Mouse (Mus musculus) forebrain, embryonic 12.5 days (tissue): ENCODE data around the gene Olfr1276. TPM values are rescaled to one million over a fixed set of nuclear protein-coding genes. Genes with fewer than 3 reads are reported as not detected.

Experiments used
- ATAC-seq: fragments of 200-750 bp; cut with Nextera tagmentation; 2 replicates; pipeline ENCODE4 v1.8.0; 2017; ENCODE audit warnings: moderate TSS enrichment; ENCODE audit not compliant: low FRiP score
- H3K27ac ChIP-seq: fragments of 300-500 bp; sonication (generic); 2 replicates; pipeline ENCODE4 v1.5.1; 2016; ENCODE audit warnings: mild to moderate bottlenecking
- H3K27me3 ChIP-seq: fragments of 300-500 bp; sonication (generic); 2 replicates; pipeline ENCODE4 v1.6.1; 2016; ENCODE audit warnings: mild to moderate bottlenecking
- H3K36me3 ChIP-seq: fragments of 300-500 bp; sonication (generic); replicated peaks from 2 replicates; pipeline ENCODE4 v1.6.1; 2016; ENCODE audit warnings: mild to moderate bottlenecking
- H3K4me1 ChIP-seq: fragments of 300-500 bp; sonication (generic); 2 replicates; pipeline ENCODE4 v1.6.1; 2016
- H3K4me2 ChIP-seq: fragments of 300-500 bp; sonication (generic); 2 replicates; pipeline ENCODE4 v1.6.1; 2016; ENCODE audit warnings: mild to moderate bottlenecking, moderate library complexity
- H3K4me3 ChIP-seq: fragments of 300-500 bp; sonication (generic); replicated peaks from 2 replicates; pipeline ENCODE4 v1.5.1; 2016; ENCODE audit warnings: mild to moderate bottlenecking
- H3K9ac ChIP-seq: fragments of 300-500 bp; sonication (generic); 2 replicates; pipeline ENCODE4 v1.6.1; 2016; ENCODE audit warnings: mild to moderate bottlenecking
- H3K9me3 ChIP-seq: fragments of 300-500 bp; sonication (generic); 2 replicates; pipeline ENCODE4 v1.6.1; 2016
- WGBS: fragments of 180-500 bp; shearing (Covaris S2); methylation state at CpG from one replicate; pipeline ENCODE4 v1.1.7; 2016; 5-methylcytosine and 5-hydroxymethylcytosine counted together
- polyA plus RNA-seq: library from polyadenylated mRNA; unstranded; fragments of >200 nt; fragmentation: Nextera tagmentation; extraction: Ambion mirVana; gene quantifications from 2 replicates; pipeline ENCODE4 v1.2.1, GENCODE M21; 2016

Olfr1276 gene
- polyA plus RNA-seq = not detected in 2 replicates

DNA sequence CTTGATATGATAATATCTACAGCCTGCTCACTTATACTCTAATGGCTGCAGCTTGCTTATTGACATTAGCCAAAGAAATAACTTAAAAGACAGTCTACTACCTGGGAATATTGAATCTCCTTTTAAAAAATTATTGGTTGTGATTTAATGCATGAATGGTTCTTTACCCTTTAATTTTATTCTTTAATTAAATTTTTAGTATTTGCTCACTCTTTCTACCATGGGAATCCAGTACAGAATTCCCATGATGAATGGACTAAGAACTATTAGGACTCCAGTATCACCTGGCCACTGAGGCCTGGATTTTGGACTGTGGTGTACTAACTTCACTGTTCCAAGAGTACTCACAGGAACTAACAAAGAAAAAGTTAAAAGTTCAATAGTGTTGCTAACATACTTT is at the start of gene Olfr1276:
Olfr1276 (plus strand) TSS at position 301 of the 400 bp plus-strand sequence.
- no peaks in the 10 kb centered on the region for H3K36me3 ChIP-seq
- no peak within 1 kb of the TSS for H3K4me3 ChIP-seq
- H3K27me3 ChIP-seq = no peaks in the 10 kb centered on the region
- no peaks in the 10 kb centered on the region for H3K9me3 ChIP-seq
- H3K9ac ChIP-seq = no peak within 1 kb of the TSS
- H3K4me2 ChIP-seq = no peak within 1 kb of the TSS
- no peak within 1 kb of the TSS for H3K27ac ChIP-seq
- no peak for ATAC-seq
- no peaks in the 10 kb centered on the region for H3K4me1 ChIP-seq

DNA sequence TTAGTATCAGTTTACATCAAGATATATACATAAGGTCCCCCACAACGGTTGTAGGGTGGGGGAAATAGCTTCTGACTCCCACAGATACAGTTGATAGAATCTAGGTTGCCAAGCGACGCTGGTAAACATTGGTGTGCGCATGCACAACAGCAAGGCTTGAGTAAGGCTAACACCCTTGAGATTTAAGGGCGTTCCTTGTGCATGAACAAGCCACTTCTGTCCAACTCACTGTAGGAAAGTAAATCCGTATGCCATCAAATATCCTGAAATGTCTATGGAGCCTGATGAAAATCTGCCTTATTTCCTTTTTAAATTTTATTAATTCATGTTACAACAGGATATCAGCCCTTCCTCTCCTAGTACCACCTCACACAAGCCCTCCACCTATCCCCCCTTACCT is 24.8 kb upstream of the Olfr1276 start, which contains the start of gene 4930430A15Rik:
4930430A15Rik (minus strand) TSS at position 101 of the 400 bp plus-strand sequence.
- Histone ChIP-seq H3K4me2 (no peak within 1 kb of the TSS), H3K4me1 (no peaks in the 10 kb centered on the region), H3K9ac (no peak within 1 kb of the TSS), H3K27me3 (no peaks in the 10 kb centered on the region), H3K9me3 (no peaks in the 10 kb centered on the region), H3K36me3 (no peaks in the 10 kb centered on the region), H3K4me3 (no peak within 1 kb of the TSS), H3K27ac (no peak within 1 kb of the TSS)
- 87% methylated on average over 6 of the region's 6 CpGs for WGBS
- no peak for ATAC-seq

DNA sequence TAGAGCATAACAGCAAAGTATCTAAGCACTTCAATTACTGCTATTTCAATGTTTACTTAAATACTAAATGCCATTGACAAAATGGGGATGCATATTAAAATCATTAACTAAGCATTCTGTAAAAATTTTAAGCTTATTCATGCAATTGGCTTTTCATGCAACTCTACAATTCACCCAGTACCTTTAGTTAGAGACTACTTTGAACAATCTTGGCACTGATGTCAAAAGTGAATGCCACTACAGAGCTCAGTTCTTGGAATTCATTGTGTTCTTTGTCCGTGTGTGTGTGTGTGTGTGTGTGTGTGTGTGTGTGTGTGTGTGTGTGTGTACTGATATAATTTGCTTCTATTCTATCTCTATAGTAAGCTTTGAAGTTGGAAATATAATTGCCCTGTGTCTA is 19.1 kb upstream of the Olfr1276 start, which contains the start of gene Olfr1275:
Olfr1275 (minus strand) TSS at position 101 of the 400 bp plus-strand sequence.
- no peak for ATAC-seq
- WGBS = 63% methylated on average over 1 of the region's 1 CpGs
- Histone ChIP-seq H3K4me1 (no peaks in the 10 kb centered on the region), H3K27ac (no peak within 1 kb of the TSS), H3K4me2 (no peak within 1 kb of the TSS), H3K9me3 (no peaks in the 10 kb centered on the region), H3K4me3 (no peak within 1 kb of the TSS), H3K9ac (no peak within 1 kb of the TSS), H3K27me3 (no peaks in the 10 kb centered on the region), H3K36me3 (no peaks in the 10 kb centered on the region)

DNA sequence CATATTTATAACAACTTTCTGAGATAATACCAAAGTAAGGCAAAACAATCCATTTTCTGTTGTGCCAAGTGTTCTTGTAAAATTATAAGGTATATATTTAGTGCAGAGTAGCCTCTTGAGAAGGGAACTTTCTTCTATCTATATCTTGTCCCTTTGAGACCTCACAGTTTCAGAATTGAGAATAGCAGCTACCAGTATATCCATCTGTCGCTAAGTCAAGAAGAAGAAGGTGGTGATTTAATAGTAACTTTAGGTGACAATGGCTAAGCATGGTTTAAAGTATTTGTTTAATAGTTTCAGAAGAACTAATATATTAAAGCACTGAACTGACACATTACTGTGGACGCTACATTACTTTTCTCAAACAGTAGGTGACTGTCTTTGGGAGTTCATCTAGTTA is 19.7 kb downstream of the Olfr1276 start, which contains the start of gene Olfr1277:
Olfr1277 (minus strand) TSS at position 101 of the 400 bp plus-strand sequence.
- no peak within 1 kb of the TSS for H3K9ac ChIP-seq
- H3K27ac ChIP-seq = no peak within 1 kb of the TSS
- no peaks in the 10 kb centered on the region for H3K27me3 ChIP-seq
- H3K4me3 ChIP-seq = no peak within 1 kb of the TSS
- no peaks in the 10 kb centered on the region for H3K4me1 ChIP-seq
- H3K9me3 ChIP-seq = no peaks in the 10 kb centered on the region
- WGBS = 80% methylated on average over 2 of the region's 2 CpGs
- no peak for ATAC-seq
- H3K36me3 ChIP-seq = no peaks in the 10 kb centered on the region
- no peak within 1 kb of the TSS for H3K4me2 ChIP-seq

DNA sequence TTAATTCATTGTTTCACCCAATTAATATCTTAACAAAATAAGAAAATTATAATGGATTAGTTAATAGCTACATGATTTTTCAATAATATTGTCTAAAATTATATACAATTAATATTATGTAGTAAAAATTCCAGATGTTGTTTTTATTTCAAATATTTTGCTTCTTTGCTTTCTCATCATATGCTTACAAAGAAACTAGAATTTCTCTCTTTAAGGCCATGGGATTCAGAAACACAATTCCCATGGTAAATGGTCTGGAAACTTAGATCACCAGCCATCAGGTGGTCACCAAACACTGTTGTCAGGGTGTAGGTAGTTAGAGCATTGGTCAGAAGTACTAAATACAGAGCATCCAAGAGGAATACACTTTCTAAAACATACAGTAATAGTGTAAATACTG is 35.5 kb downstream of the Olfr1276 start, which contains the start of gene Olfr1278:
Olfr1278 (plus strand) TSS at position 301 of the 400 bp plus-strand sequence.
- Histone ChIP-seq H3K4me1 (no peaks in the 10 kb centered on the region), H3K9ac (no peak within 1 kb of the TSS), H3K36me3 (no peaks in the 10 kb centered on the region), H3K9me3 (no peaks in the 10 kb centered on the region), H3K4me2 (no peak within 1 kb of the TSS), H3K4me3 (no peak within 1 kb of the TSS), H3K27me3 (no peaks in the 10 kb centered on the region), H3K27ac (no peak within 1 kb of the TSS)
- no peak for ATAC-seq

DNA sequence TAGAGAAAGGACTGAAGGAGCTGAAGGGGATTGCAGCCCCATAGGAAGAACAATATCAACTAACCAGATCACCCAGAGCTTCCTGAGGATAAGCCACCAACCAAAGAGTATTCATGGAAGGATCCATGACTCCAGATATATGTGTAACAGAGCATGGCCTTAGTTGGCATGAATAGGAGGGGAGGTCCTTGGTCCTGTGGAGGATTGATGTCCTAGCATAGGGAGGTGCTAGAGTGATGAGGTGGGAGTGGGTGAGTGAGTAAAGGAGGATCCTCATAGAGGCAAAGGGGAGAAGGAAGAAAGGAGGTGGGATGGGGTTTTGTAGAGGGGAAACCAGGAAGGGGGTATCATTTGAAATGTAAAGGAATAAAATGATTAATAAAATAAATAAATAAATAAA is 44.2 kb downstream of the Olfr1276 start:
- no peaks in the 10 kb centered on the region for H3K27me3 ChIP-seq
- H3K36me3 ChIP-seq = no peaks in the 10 kb centered on the region
- ATAC-seq = no peak
- no peaks in the 10 kb centered on the region for H3K4me1 ChIP-seq
- no peak overlapping the region for H3K9ac ChIP-seq
- H3K9me3 ChIP-seq = no peaks in the 10 kb centered on the region
- H3K4me3 ChIP-seq = no peak overlapping the region
- H3K27ac ChIP-seq = no peak overlapping the region
- no peak overlapping the region for H3K4me2 ChIP-seq

DNA sequence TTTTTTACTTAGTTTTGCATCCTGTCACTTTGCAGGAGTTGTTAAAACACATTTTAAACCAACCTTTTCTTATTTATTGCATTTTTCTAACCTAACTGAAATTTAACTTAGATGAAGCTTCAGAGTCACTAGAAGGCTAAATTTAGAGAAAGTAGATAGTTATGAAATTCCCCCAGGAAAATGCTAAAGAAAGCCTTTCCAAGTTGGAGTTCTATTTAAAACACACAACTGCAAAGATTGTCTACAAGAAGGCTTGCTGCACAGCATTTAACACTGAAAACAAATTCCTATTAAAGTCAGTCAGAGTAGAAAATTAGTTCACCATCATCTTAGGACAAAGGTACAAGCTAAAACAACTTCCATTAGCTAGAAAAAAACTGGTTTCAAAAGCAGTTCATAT is 46.1 kb downstream of the Olfr1276 start, which contains the start of gene Olfr1279:
Olfr1279 (plus strand) TSS at position 262 of the 400 bp plus-strand sequence.
- no peaks in the 10 kb centered on the region for H3K4me1 ChIP-seq
- H3K27me3 ChIP-seq = no peaks in the 10 kb centered on the region
- H3K9ac ChIP-seq = no peak within 1 kb of the TSS
- H3K27ac ChIP-seq = no peak within 1 kb of the TSS
- ATAC-seq = no peak
- H3K4me3 ChIP-seq = no peak within 1 kb of the TSS
- no peak within 1 kb of the TSS for H3K4me2 ChIP-seq
- H3K36me3 ChIP-seq = no peaks in the 10 kb centered on the region
- H3K9me3 ChIP-seq = no peaks in the 10 kb centered on the region

Other genes starting within 250 kb of the Olfr1276 start
- gene Gm13941, start 148.5 kb upstream of the Olfr1276 start, polyA plus RNA-seq = not detected in 2 replicates
- gene Gm15130, start 101.6 kb upstream of the Olfr1276 start, polyA plus RNA-seq = not detected in 2 replicates
- gene 4930430A15Rik, start 24.9 kb upstream of the Olfr1276 start, polyA plus RNA-seq = not detected in 2 replicates
- not detected in 2 replicates for gene Olfr1275, start 19.2 kb upstream of the Olfr1276 start, polyA plus RNA-seq
- gene Olfr1277, start 19.6 kb downstream of the Olfr1276 start, polyA plus RNA-seq = not detected in 2 replicates
- not detected in 2 replicates for gene Olfr1278, start 35.6 kb downstream of the Olfr1276 start, polyA plus RNA-seq
- gene Olfr1279, start 46.1 kb downstream of the Olfr1276 start, polyA plus RNA-seq = not detected in 2 replicates
- not detected in 2 replicates for gene Olfr1280, start 59.5 kb downstream of the Olfr1276 start, polyA plus RNA-seq
- not detected in 2 replicates for gene Olfr1281, start 72.0 kb downstream of the Olfr1276 start, polyA plus RNA-seq
- not detected in 2 replicates for gene Olfr1282, start 81.6 kb downstream of the Olfr1276 start, polyA plus RNA-seq
- not detected in 2 replicates for gene Olfr1283, start 112.3 kb downstream of the Olfr1276 start, polyA plus RNA-seq
- not detected in 2 replicates for gene Olfr1284, start 121.0 kb downstream of the Olfr1276 start, polyA plus RNA-seq
- gene Olfr1286, start 168.6 kb downstream of the Olfr1276 start, polyA plus RNA-seq = not detected in 2 replicates
- not detected in 2 replicates for gene Olfr1287, start 194.6 kb downstream of the Olfr1276 start, polyA plus RNA-seq
- not detected in 2 replicates for gene Olfr1288, start 219.6 kb downstream of the Olfr1276 start, polyA plus RNA-seq
- not detected in 2 replicates for gene Olfr1289, start 226.3 kb downstream of the Olfr1276 start, polyA plus RNA-seq
- gene Olfr1290, start 239.3 kb downstream of the Olfr1276 start, polyA plus RNA-seq = not detected in 2 replicates
- not detected in 2 replicates for gene Olfr1291-ps1, start 242.7 kb downstream of the Olfr1276 start, polyA plus RNA-seq